Mouse (Mus musculus): Measurements from ENCODE around the gene Oaz1. TPM values are rescaled to one million over a fixed set of nuclear protein-coding genes. Genes with fewer than 3 reads are reported as not detected.

Gene Oaz1
- polyA plus RNA-seq, 1 experiment from 2014 or later, result 1,786 TPM

- H3K27me3 ChIP-seq, result peaks cover 36% of the 10 kb centered on the region
- H3K9me3 ChIP-seq, result no peaks in the 10 kb centered on the region
- no peak within 1 kb of the TSS for H3K27ac ChIP-seq
- peaks cover 38% of the 10 kb centered on the region for H3K4me1 ChIP-seq
- no peak for ATAC-seq (ENCODE audit: insufficient number of reproducible peaks, insufficient read depth, low FRiP score, low TSS enrichment)
- peak within 1 kb of the TSS; percentile 97; the same call in 1 of the 2 replicates for H3K4me2 ChIP-seq (replicated peaks)
- peaks cover 50% of the 10 kb centered on the region for H3K36me3 ChIP-seq
- no peak within 1 kb of the TSS for H3K4me3 ChIP-seq
- no peak within 1 kb of the TSS for H3K9ac ChIP-seq
- WGBS, result 67% methylated on average over 6 of the region's 6 CpGs
These were observed 21.5 kb upstream of the Oaz1 start, which contains the start of gene Amh for GRCm38 (mm10) chr10:80804916-80805315. Amh (plus strand) TSS chr10:80805243.

- WGBS, result 75% methylated on average over 5 of the region's 5 CpGs
- no peak for ATAC-seq (ENCODE audit: insufficient number of reproducible peaks, insufficient read depth, low FRiP score, low TSS enrichment)
- H3K27me3 ChIP-seq, result peaks cover 40% of the 10 kb centered on the region
- H3K4me3 ChIP-seq, result no peak overlapping the region
- no peak overlapping the region for H3K27ac ChIP-seq
- no peak overlapping the region for H3K4me2 ChIP-seq (replicated peaks)
- H3K4me1 ChIP-seq, result peaks cover 39% of the 10 kb centered on the region
- peaks cover 50% of the 10 kb centered on the region for H3K36me3 ChIP-seq
- H3K9ac ChIP-seq, result no peak overlapping the region
- H3K9me3 ChIP-seq, result no peaks in the 10 kb centered on the region
These were observed 21.1 kb upstream of the Oaz1 start for GRCm38 (mm10) chr10:80805322-80805721.

- peaks cover 47% of the 10 kb centered on the region for H3K36me3 ChIP-seq
These were observed 20.5 kb upstream of the Oaz1 start for GRCm38 (mm10) chr10:80805925-80806324.

GRCm38 (mm10) chr10:80806341-80807056, 20.0 kb upstream of the Oaz1 start:
- Histone ChIP-seq H3K4me1 (peaks cover 39% of the 10 kb centered on the region), H3K27ac (peak overlapping the region; percentile 77), H3K4me2 (replicated peaks) (peak overlapping the region; percentile 97), H3K27me3 (peaks cover 47% of the 10 kb centered on the region), H3K36me3 (peaks cover 41% of the 10 kb centered on the region), H3K4me3 (peak overlapping the region; percentile 50), H3K9ac (peak overlapping the region; percentile 70), H3K9me3 (no peaks in the 10 kb centered on the region)
- WGBS, result 41% methylated on average over 34 of the region's 34 CpGs
- no peak for ATAC-seq (ENCODE audit: insufficient number of reproducible peaks, insufficient read depth, low FRiP score, low TSS enrichment)

More at GRCm38 (mm10) chr10:80805925-80806324, 20.5 kb upstream of the Oaz1 start:
- WGBS, result 20% methylated on average over 3 of the region's 3 CpGs
- H3K27me3 ChIP-seq, result peaks cover 46% of the 10 kb centered on the region
- H3K4me2 ChIP-seq (replicated peaks), result peak overlapping the region; percentile 97; the same call in 1 of the 2 replicates
- 0 out of 2 replicates have a peak, but pooled peaks have one; percentile 17 for ATAC-seq (ENCODE audit: insufficient number of reproducible peaks, insufficient read depth, low FRiP score, low TSS enrichment)
- no peak overlapping the region for H3K4me3 ChIP-seq
- no peaks in the 10 kb centered on the region for H3K9me3 ChIP-seq
- peaks cover 39% of the 10 kb centered on the region for H3K4me1 ChIP-seq
- H3K27ac ChIP-seq, result no peak overlapping the region
- H3K9ac ChIP-seq, result no peak overlapping the region

GRCm38 (mm10) chr10:80807057-80807627, 19.3 kb upstream of the Oaz1 start:
- H3K4me3 ChIP-seq, result peak overlapping the region; percentile 50
- peak overlapping the region; percentile 97 for H3K4me2 ChIP-seq (replicated peaks)
- peak; percentile 47; the same call in 1 of the 2 replicates for ATAC-seq (ENCODE audit: insufficient number of reproducible peaks, insufficient read depth, low FRiP score, low TSS enrichment)
- H3K27ac ChIP-seq, result peak overlapping the region; percentile 77
- no peaks in the 10 kb centered on the region for H3K9me3 ChIP-seq
- H3K4me1 ChIP-seq, result peaks cover 39% of the 10 kb centered on the region
- H3K27me3 ChIP-seq, result peaks cover 47% of the 10 kb centered on the region
- H3K36me3 ChIP-seq, result peaks cover 34% of the 10 kb centered on the region
- 1% methylated on average over 58 of the region's 58 CpGs for WGBS
- H3K9ac ChIP-seq, result peak overlapping the region; percentile 70

- peaks cover 49% of the 10 kb centered on the region for H3K27me3 ChIP-seq
- H3K9ac ChIP-seq, result peak overlapping the region; percentile 70
- H3K9me3 ChIP-seq, result no peaks in the 10 kb centered on the region
- no peak for ATAC-seq (ENCODE audit: insufficient number of reproducible peaks, insufficient read depth, low FRiP score, low TSS enrichment)
- H3K4me1 ChIP-seq, result peaks cover 39% of the 10 kb centered on the region
- peak overlapping the region; percentile 97 for H3K4me2 ChIP-seq (replicated peaks)
- 0 out of 2 replicates have a peak overlapping the region, but pooled peaks have one; percentile 30 for H3K27ac ChIP-seq
- peaks cover 22% of the 10 kb centered on the region for H3K36me3 ChIP-seq
- WGBS, result 15% methylated on average over 40 of the region's 40 CpGs
- 0 out of 2 replicates have a peak overlapping the region, but pooled peaks have one; percentile 15 for H3K4me3 ChIP-seq
These were observed 18.1 kb upstream of the Oaz1 start for GRCm38 (mm10) chr10:80808099-80808984.

- no peak overlapping the region for H3K27ac ChIP-seq
- 9% methylated on average over 18 of the region's 18 CpGs for WGBS
- H3K4me1 ChIP-seq, result peaks cover 39% of the 10 kb centered on the region
- H3K4me3 ChIP-seq, result 0 out of 2 replicates have a peak overlapping the region, but pooled peaks have one; percentile 15
- H3K36me3 ChIP-seq, result peaks cover 15% of the 10 kb centered on the region
- H3K9ac ChIP-seq, result peak overlapping the region; percentile 41; the same call in 1 of the 2 replicates
- ATAC-seq (ENCODE audit: insufficient number of reproducible peaks, insufficient read depth, low FRiP score, low TSS enrichment), result no peak
- H3K27me3 ChIP-seq, result peaks cover 52% of the 10 kb centered on the region
- peak overlapping the region; percentile 97 for H3K4me2 ChIP-seq (replicated peaks)
- no peaks in the 10 kb centered on the region for H3K9me3 ChIP-seq
These were observed 17.3 kb upstream of the Oaz1 start for GRCm38 (mm10) chr10:80808985-80809632.

GRCm38 (mm10) chr10:80810084-80810483, 16.4 kb upstream of the Oaz1 start:
- H3K27ac ChIP-seq, result no peak overlapping the region
- peak overlapping the region; percentile 25 for H3K4me2 ChIP-seq (replicated peaks)
- H3K36me3 ChIP-seq, result peaks cover 5% of the 10 kb centered on the region; the same call in 1 of the 2 replicates
- no peaks in the 10 kb centered on the region for H3K9me3 ChIP-seq
- WGBS, result 10% methylated on average over 20 of the region's 20 CpGs
- H3K9ac ChIP-seq, result peak overlapping the region; percentile 19; the same call in 1 of the 2 replicates
- no peak overlapping the region for H3K4me3 ChIP-seq
- peaks cover 49% of the 10 kb centered on the region for H3K27me3 ChIP-seq
- H3K4me1 ChIP-seq, result peaks cover 39% of the 10 kb centered on the region
- no peak for ATAC-seq (ENCODE audit: insufficient number of reproducible peaks, insufficient read depth, low FRiP score, low TSS enrichment)

- Histone ChIP-seq H3K27ac (no peak overlapping the region), H3K4me2 (replicated peaks) (no peak overlapping the region), H3K27me3 (peaks cover 36% of the 10 kb centered on the region), H3K4me3 (no peak overlapping the region), H3K9ac (no peak overlapping the region), H3K4me1 (peaks cover 23% of the 10 kb centered on the region), H3K9me3 (no peaks in the 10 kb centered on the region), H3K36me3 (no peaks in the 10 kb centered on the region)
- 64% methylated on average over 5 of the region's 5 CpGs for WGBS
- no peak for ATAC-seq (ENCODE audit: insufficient number of reproducible peaks, insufficient read depth, low FRiP score, low TSS enrichment)
These were observed 13.9 kb upstream of the Oaz1 start for GRCm38 (mm10) chr10:80812391-80813041.

- Histone ChIP-seq H3K4me3 (no peak within 1 kb of the TSS), H3K27ac (no peak within 1 kb of the TSS), H3K9me3 (no peaks in the 10 kb centered on the region), H3K9ac (no peak within 1 kb of the TSS), H3K4me1 (peaks cover 14% of the 10 kb centered on the region), H3K4me2 (replicated peaks) (no peak within 1 kb of the TSS), H3K36me3 (no peaks in the 10 kb centered on the region), H3K27me3 (peaks cover 30% of the 10 kb centered on the region)
- ATAC-seq (ENCODE audit: insufficient number of reproducible peaks, insufficient read depth, low FRiP score, low TSS enrichment), result no peak
- WGBS, result 82% methylated on average over 4 of the region's 4 CpGs
These were observed 13.1 kb upstream of the Oaz1 start, which contains the start of gene Jsrp1 for GRCm38 (mm10) chr10:80813366-80813765. Jsrp1 (minus strand) TSS chr10:80813498.

All from embryonic facial prominence, embryonic 12.5 days (tissue).